Mouse (Mus musculus) limb, embryonic 11.5 days (tissue): ENCODE data around the gene Actg1. TPM values are rescaled to one million over a fixed set of nuclear protein-coding genes. Genes with fewer than 3 reads are reported as not detected.
A peak's percentile ranks its signal among the peaks of the same experiment; 100 is the strongest.

Experiments
- ATAC-seq: fragments of 200-750 bp; cut with Nextera tagmentation; 2 replicates; pipeline ENCODE4 v1.8.0; 2017; ENCODE audit warnings: low read depth; ENCODE audit not compliant: insufficient number of reproducible peaks, low FRiP score, low TSS enrichment
- DNase-seq: peaks from one replicate; pipeline ENCODE4 v3.0.0-alpha.2; 2015; ENCODE audit warnings: low spot score
- H3K27ac ChIP-seq: fragments of 300-500 bp; sonication (generic); replicated peaks from 2 replicates; pipeline ENCODE4 v1.5.1; 2014; ENCODE audit warnings: low read depth, mild to moderate bottlenecking, low read length
- H3K27me3 ChIP-seq: fragments of 300-500 bp; sonication (generic); 2 replicates; pipeline ENCODE4 v1.6.1; 2014; ENCODE audit warnings: mild to moderate bottlenecking, low read length, mixed read lengths; ENCODE audit not compliant: control insufficient read depth, insufficient read depth
- H3K36me3 ChIP-seq: fragments of 300-500 bp; sonication (generic); 2 replicates; pipeline ENCODE4 v1.6.1; 2014; ENCODE audit warnings: mild to moderate bottlenecking, low read length, moderate library complexity, mixed read lengths; ENCODE audit not compliant: control insufficient read depth, insufficient read depth
- H3K4me1 ChIP-seq: fragments of 300-500 bp; sonication (generic); 2 replicates; pipeline ENCODE4 v1.6.1; 2014; ENCODE audit warnings: low read length, mixed read lengths; ENCODE audit not compliant: control insufficient read depth, insufficient read depth
- H3K4me2 ChIP-seq: fragments of 300-500 bp; sonication (generic); 2 replicates; pipeline ENCODE4 v1.6.1; 2014; ENCODE audit warnings: low read depth, mild to moderate bottlenecking, moderate library complexity; ENCODE audit not compliant: severe bottlenecking
- H3K4me3 ChIP-seq: fragments of 300-500 bp; sonication (generic); 2 replicates; pipeline ENCODE4 v1.5.1; 2014; ENCODE audit warnings: low read depth, low read length
- H3K9ac ChIP-seq: fragments of 300-500 bp; sonication (generic); 2 replicates; pipeline ENCODE4 v1.6.1; 2014; ENCODE audit warnings: mild to moderate bottlenecking, low read length
- H3K9me3 ChIP-seq: fragments of 300-500 bp; sonication (generic); 2 replicates; pipeline ENCODE4 v1.6.1; 2016; ENCODE audit warnings: low read length; ENCODE audit not compliant: control insufficient read depth
- WGBS: fragments of 180-500 bp; shearing (Covaris S2); extraction: QIAGEN DNeasy Blood & Tissue Kit; methylation state at CpG from one replicate; pipeline ENCODE4 v1.1.7; 2014; 5-methylcytosine and 5-hydroxymethylcytosine counted together
- polyA plus RNA-seq: library from polyadenylated mRNA; unstranded; fragments of >200 nt; fragmentation: Nextera tagmentation; extraction: Ambion mirVana; gene quantifications from 2 replicates; pipeline ENCODE4 v1.2.1, GENCODE M21; 2014

Actg1 gene
- polyA plus RNA-seq, 1 experiment from 2014 or later: 3,123 TPM

DNA sequence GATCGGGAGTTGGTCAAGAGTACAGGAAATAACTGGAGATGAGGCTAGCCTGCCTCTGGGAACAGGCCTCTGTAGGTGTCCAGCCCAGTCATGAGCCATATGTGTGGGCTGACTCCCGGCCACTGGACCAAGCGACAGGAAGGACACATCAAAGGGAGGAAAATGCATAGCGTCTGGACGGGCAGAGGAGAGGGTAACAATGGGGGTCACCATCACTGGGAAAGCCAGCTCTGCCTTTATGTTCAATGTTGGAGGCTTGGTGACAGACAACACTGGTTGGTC is 41.3 kb downstream of the Actg1 start:
- H3K4me1 ChIP-seq: peaks cover 63% of the 10 kb centered on the region
- H3K9me3 ChIP-seq: no peaks in the 10 kb centered on the region
- H3K9ac ChIP-seq: no peak overlapping the region
- WGBS: under 1% methylated on average over 5 of the region's 5 CpGs
- no peaks in the 10 kb centered on the region for H3K36me3 ChIP-seq
- H3K27me3 ChIP-seq: no peaks in the 10 kb centered on the region
- no peak for DNase-seq
- no peak for ATAC-seq
- H3K27ac ChIP-seq: no peak overlapping the region
- H3K4me3 ChIP-seq: no peak overlapping the region
- peak overlapping the region; percentile 76; the same call in 1 of the 2 replicates for H3K4me2 ChIP-seq

DNA sequence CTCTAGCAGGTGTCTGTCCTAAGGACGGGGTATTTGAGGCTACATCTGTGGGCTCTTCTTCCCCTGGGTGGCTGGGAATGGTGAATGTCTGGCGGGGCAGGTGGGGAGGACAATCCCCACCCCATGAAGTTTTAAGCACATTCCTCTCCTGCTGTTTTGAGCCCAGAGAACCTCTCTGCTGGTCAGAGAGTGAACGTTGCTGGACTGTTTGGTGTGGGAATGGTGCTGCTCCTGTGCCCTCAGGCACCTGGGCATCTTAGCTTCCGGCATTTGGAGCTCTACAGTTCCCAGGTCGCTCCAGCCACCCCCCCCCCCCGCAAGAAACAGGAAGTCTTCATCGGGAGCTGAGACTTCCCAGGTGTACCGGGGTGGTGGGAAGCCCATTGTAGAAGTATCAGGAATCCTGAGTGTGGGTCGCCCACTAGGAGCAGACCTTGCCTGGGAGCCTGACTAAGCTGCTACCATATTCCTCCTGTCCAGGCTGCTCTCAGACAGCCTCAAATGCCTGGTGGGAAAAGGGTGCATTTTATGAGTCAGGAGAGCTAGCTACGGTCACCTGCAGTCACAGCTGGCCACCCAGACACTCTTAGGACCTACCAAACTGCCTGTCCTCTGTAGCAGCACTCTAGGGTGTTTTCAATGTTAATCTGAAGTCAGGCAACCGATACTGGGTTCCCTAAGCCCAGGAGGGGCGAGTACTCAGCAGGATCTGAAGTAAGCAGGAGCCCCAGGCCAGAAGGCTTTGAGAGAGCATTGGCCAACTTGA is 41.8 kb downstream of the Actg1 start:
- H3K9ac ChIP-seq: no peak overlapping the region
- no peak for DNase-seq

DNA sequence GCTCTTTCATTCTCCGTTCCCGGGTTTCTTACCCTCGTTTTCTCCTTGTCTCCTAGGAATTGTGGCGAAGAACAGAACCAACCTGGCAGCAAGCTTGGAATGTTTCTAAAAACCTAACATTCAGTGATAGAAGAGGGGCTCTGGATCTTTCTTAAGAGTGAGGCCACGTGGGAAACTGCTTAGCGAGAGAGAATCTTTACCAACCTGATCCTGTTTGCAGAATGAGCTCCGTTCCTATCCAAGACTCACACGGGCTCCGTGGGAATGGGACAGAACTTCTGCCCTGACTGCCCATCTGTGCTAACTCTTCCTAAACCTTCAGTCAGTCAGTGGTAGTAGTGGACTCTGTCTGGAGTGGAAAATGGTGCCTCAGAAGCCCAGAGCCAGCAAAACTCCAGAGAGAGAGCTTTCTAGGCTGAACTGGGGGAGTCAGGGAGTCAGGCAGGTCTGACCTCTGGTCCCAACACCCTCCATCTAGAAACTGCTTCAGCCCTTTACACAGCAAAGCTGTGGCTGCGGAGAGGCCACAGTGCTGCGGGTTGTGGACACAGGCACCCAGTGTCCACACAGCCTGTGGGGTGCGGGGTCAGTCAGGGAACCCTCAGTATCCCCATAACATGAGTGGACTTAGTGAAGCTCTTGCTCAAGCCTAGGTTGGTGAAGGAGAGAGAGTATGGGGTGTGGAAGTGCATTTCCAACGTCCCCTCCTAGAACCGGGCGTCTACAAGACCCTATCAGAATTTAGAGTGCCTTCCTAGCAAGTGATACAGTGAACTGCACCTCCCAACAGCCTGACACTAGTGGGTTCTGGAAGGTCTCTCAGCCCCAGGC is 42.6 kb downstream of the Actg1 start:
- H3K9ac ChIP-seq: peak overlapping the region; percentile 64
- 22% methylated on average over 15 of the region's 15 CpGs for whole genome bisulfite sequencing
- peak overlapping the region; percentile 45 for H3K4me3 ChIP-seq
- H3K4me2 ChIP-seq: peak overlapping the region; percentile 76
- peaks cover 53% of the 10 kb centered on the region for H3K4me1 ChIP-seq
- H3K27ac ChIP-seq: peak overlapping the region; percentile 74
- H3K9me3 ChIP-seq: no peaks in the 10 kb centered on the region
- no peaks in the 10 kb centered on the region for H3K36me3 ChIP-seq
- no peaks in the 10 kb centered on the region for H3K27me3 ChIP-seq
- ATAC-seq (no peak), DNase-seq (no peak)

More for the DNA sequence above, 41.8 kb downstream of the Actg1 start:
- Histone ChIP-seq H3K27ac (peak overlapping the region; percentile 55; the same call in 1 of the 2 replicates), H3K4me2 (peak overlapping the region; percentile 76), H3K9me3 (no peaks in the 10 kb centered on the region), H3K36me3 (no peaks in the 10 kb centered on the region), H3K27me3 (no peaks in the 10 kb centered on the region), H3K4me1 (peaks cover 59% of the 10 kb centered on the region), H3K4me3 (no peak overlapping the region)
- no peak for ATAC-seq
- WGBS: 32% methylated on average over 12 of the region's 12 CpGs

DNA sequence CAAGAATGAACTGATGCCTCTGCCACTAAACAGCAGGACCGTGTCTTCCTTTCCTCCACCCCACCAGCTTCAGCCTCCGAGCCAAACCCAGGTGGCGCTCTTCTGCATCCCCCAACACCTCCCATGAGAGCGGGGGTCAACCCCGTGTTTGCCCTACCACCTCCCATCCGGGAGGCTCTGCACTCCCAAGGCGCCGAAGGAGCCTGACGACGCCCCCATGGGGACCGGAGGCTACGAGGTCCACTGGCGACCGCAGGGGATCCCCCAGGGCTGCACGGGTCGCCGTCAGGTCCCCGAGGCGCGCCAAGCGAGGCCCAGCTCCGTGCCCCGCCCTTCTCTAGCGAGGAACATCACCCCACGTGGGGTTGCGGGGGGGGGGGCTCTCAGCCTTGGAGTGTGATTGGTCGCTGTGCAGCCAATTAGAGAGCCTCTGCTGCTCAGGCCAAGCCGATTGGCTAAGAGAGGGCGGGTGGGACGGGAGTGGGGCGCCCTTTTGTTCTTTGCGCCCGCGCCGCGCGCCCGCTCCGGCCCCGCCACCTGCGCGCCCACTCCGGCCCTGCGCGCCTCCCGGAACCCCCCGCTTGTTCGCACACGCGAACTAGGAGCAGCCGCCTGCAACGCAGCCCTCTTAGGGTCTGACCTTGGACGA is 43.3 kb downstream of the Actg1 start:
- peak overlapping the region; percentile 45 for H3K4me3 ChIP-seq
- H3K4me1 ChIP-seq: peaks cover 47% of the 10 kb centered on the region
- H3K27me3 ChIP-seq: no peaks in the 10 kb centered on the region
- DNase-seq (peak; percentile 98), ATAC-seq (peak; percentile 90)
- peak overlapping the region; percentile 74 for H3K27ac ChIP-seq
- peak overlapping the region; percentile 76 for H3K4me2 ChIP-seq
- no peaks in the 10 kb centered on the region for H3K36me3 ChIP-seq
- under 1% methylated on average over 52 of the region's 53 CpGs for WGBS
- peak overlapping the region; percentile 80 for H3K9ac ChIP-seq
- H3K9me3 ChIP-seq: no peaks in the 10 kb centered on the region

DNA sequence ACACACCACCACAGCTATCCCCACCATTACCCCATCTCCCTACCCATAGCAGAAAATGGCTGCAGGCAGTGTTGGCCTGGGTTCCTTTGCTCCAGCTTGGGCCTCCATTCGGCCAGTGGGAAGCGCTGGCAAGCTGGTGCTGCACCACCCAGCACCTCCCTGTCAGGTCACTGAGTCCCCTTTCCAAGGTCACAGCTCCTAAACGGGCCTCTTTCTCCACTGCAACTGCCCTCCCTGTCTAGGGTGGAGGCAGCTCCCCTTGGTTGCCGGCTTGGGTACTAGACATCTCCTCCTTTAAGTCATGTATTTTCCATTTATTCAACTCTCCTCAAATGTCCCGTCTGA is 44.0 kb downstream of the Actg1 start:
- H3K9ac ChIP-seq: peak overlapping the region; percentile 80; the same call in 1 of the 2 replicates

DNA sequence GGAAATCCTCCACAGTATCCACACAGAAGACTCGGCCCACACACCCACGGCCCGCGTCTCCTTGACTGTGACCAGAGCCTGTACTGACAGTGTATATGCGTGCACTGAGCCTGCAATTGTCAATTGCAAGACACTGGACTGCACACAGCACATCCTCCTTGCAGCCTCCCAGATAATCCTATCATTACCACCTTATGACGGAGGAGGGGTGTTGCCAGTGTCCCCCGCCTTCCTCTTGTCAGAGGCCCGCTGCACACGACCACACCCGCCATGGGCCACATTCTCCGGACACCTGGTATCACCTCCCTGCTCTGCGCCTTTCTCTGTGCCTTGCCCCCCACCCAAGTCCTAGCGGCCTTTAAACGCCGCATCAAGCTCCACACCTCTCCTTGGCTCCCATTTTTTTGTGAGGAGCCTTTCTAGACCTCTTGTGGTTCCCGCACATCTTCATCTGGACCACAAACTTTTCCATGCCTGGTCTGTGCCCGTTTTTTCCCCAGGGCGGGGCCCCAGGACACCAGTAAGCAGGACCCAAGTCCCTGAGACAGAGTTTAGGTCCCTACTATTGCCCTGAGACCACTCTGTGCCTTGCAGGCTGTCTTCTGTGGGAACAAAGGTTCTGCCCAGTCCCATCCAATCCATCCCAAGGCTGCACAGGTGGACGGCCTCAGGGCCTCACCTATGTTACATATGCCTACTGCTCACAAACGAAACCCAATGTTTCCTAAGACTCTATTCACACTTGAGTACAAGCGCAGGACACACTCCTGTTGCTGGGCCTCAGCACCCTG is 44.6 kb downstream of the Actg1 start:
- ATAC-seq (no peak), DNase-seq (no peak)
- Histone ChIP-seq H3K9ac (peak overlapping the region; percentile 3; the same call in 1 of the 2 replicates), H3K36me3 (no peaks in the 10 kb centered on the region), H3K9me3 (no peaks in the 10 kb centered on the region), H3K4me3 (no peak overlapping the region), H3K4me2 (peak overlapping the region; percentile 76; the same call in 1 of the 2 replicates), H3K27ac (no peak overlapping the region), H3K27me3 (no peaks in the 10 kb centered on the region), H3K4me1 (peaks cover 48% of the 10 kb centered on the region)
- WGBS: 86% methylated on average over 21 of the region's 21 CpGs

More for the DNA sequence above, 44.0 kb downstream of the Actg1 start:
- WGBS: 33% methylated on average over 5 of the region's 5 CpGs
- H3K27me3 ChIP-seq: no peaks in the 10 kb centered on the region
- H3K4me2 ChIP-seq: peak overlapping the region; percentile 76; the same call in 1 of the 2 replicates
- ATAC-seq (no peak), DNase-seq (no peak)
- H3K9me3 ChIP-seq: no peaks in the 10 kb centered on the region
- H3K4me1 ChIP-seq: peaks cover 50% of the 10 kb centered on the region
- no peak overlapping the region; the same call in 1 of the 2 replicates for H3K4me3 ChIP-seq
- no peaks in the 10 kb centered on the region for H3K36me3 ChIP-seq
- peak overlapping the region; percentile 65; the same call in 1 of the 2 replicates for H3K27ac ChIP-seq

DNA sequence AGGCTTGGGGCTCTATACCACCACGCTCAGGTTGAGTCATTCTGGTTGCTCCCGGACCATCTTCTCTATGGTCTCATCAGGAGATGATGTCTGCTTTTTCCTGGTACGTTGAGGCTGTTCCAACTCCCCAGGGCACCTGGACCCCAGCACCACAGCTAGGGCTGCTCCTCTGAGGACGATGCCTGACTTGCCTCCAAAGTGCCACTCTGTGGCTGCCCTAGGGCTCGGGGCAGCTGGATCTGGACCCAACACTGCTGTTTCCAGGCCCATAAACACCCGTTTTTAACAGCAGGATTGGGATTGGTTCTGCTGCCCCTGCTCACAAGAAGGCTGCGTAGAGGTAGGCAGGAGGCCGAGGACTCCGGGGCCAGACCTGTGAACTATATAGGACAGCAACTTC is 45.2 kb downstream of the Actg1 start:
- Histone ChIP-seq H3K27me3 (no peaks in the 10 kb centered on the region), H3K36me3 (no peaks in the 10 kb centered on the region), H3K27ac (no peak overlapping the region), H3K4me2 (no peak overlapping the region), H3K9me3 (no peaks in the 10 kb centered on the region), H3K9ac (peak overlapping the region; percentile 3; the same call in 1 of the 2 replicates), H3K4me3 (no peak overlapping the region), H3K4me1 (peaks cover 44% of the 10 kb centered on the region)
- DNase-seq: no peak
- WGBS: 69% methylated on average over 9 of the region's 9 CpGs
- ATAC-seq: no peak
